Mouse (Mus musculus) intestine, embryonic 15.5 days (tissue): ENCODE results near the gene Olfr1325. TPM values are rescaled to one million over a fixed set of nuclear protein-coding genes. Genes with fewer than 3 reads are reported as not detected.
A peak's percentile ranks its signal among the peaks of the same experiment; 100 is the strongest.
"Not testable (repeated sequence)": the region's sequence is repeated elsewhere in the genome, so short reads cannot be mapped to it uniquely, and the experiment has no call there.

Experiments used
- ATAC-seq: fragments of 200-750 bp; cut with Nextera tagmentation; 2 replicates; pipeline ENCODE4 v1.8.0; 2017; ENCODE audit warnings: moderate TSS enrichment, moderate library complexity
- H3K27ac ChIP-seq: fragments of 300-500 bp; sonication (generic); 2 replicates; pipeline ENCODE4 v1.5.1; 2015; ENCODE audit warnings: mild to moderate bottlenecking, inconsistent platforms
- H3K27me3 ChIP-seq: fragments of 300-500 bp; sonication (generic); replicated peaks from 2 replicates; pipeline ENCODE4 v1.6.1; 2015; ENCODE audit warnings: inconsistent platforms
- H3K36me3 ChIP-seq: fragments of 300-500 bp; sonication (generic); 2 replicates; pipeline ENCODE4 v1.6.1; 2015; ENCODE audit warnings: inconsistent platforms
- H3K4me1 ChIP-seq: fragments of 300-500 bp; sonication (generic); replicated peaks from 2 replicates; pipeline ENCODE4 v1.6.1; 2015; ENCODE audit warnings: inconsistent platforms
- H3K4me2 ChIP-seq: fragments of 300-500 bp; sonication (generic); replicated peaks from 2 replicates; pipeline ENCODE4 v1.6.1; 2015; ENCODE audit warnings: mild to moderate bottlenecking, inconsistent platforms
- H3K4me3 ChIP-seq: fragments of 300-500 bp; sonication (generic); replicated peaks from 2 replicates; pipeline ENCODE4 v1.5.1; 2015; ENCODE audit warnings: inconsistent platforms
- H3K9ac ChIP-seq: fragments of 300-500 bp; sonication (generic); 2 replicates; pipeline ENCODE4 v1.6.1; 2015; ENCODE audit warnings: inconsistent platforms
- H3K9me3 ChIP-seq: fragments of 300-500 bp; sonication (generic); 2 replicates; pipeline ENCODE4 v1.6.1; 2016; ENCODE audit warnings: inconsistent platforms
- WGBS: fragments of 180-500 bp; shearing (Covaris S2); methylation state at CpG from one replicate; pipeline ENCODE4 v1.1.7; 2015; 5-methylcytosine and 5-hydroxymethylcytosine counted together
- polyA plus RNA-seq: library from polyadenylated mRNA; unstranded; fragments of >200 nt; fragmentation: Nextera tagmentation; extraction: Ambion mirVana; gene quantifications from 2 replicates; pipeline ENCODE4 v1.2.1, GENCODE M21; 2015

Gene Olfr1325
- not detected in 2 replicates for polyA plus RNA-seq

- no peaks in the 10 kb centered on the region for H3K36me3 ChIP-seq
- H3K27me3 ChIP-seq = no peaks in the 10 kb centered on the region
- no peak within 1 kb of the TSS for H3K9ac ChIP-seq
- 89% methylated on average over 2 of the region's 2 CpGs for WGBS
- no peak within 1 kb of the TSS for H3K4me3 ChIP-seq
- no peak within 1 kb of the TSS for H3K4me2 ChIP-seq
- H3K27ac ChIP-seq = no peak within 1 kb of the TSS
- no peak for ATAC-seq
- H3K9me3 ChIP-seq = no peaks in the 10 kb centered on the region
- no peaks in the 10 kb centered on the region for H3K4me1 ChIP-seq
These were observed at the start of gene Olfr1325 for GRCm38 (mm10) chrX:74592379-74592778. TSS of gene Olfr1325 (plus strand) at chrX:74592679.

GRCm38 (mm10) chrX:74574788-74575187, 17.7 kb upstream of the Olfr1325 start, which contains the start of gene Olfr1326-ps1:
TSS of gene Olfr1326-ps1 (minus strand) at chrX:74574888.
- Histone ChIP-seq H3K27ac (no peak within 1 kb of the TSS), H3K9me3 (no peaks in the 10 kb centered on the region), H3K4me2 (no peak within 1 kb of the TSS), H3K36me3 (no peaks in the 10 kb centered on the region), H3K4me3 (no peak within 1 kb of the TSS), H3K4me1 (no peaks in the 10 kb centered on the region), H3K27me3 (no peaks in the 10 kb centered on the region), H3K9ac (no peak within 1 kb of the TSS)
- no peak for ATAC-seq

- H3K27ac ChIP-seq, H3K9ac ChIP-seq, H3K27me3 ChIP-seq, H3K4me1 ChIP-seq, H3K4me2 ChIP-seq, H3K9me3 ChIP-seq, H3K36me3 ChIP-seq, H3K4me3 ChIP-seq: not testable (repeated sequence)
- peak; percentile 69 for ATAC-seq
- 37% methylated on average over 4 of the region's 5 CpGs for WGBS
These were observed 53.2 kb downstream of the Olfr1325 start, which contains the start of gene Gm5640 for GRCm38 (mm10) chrX:74645466-74646323. TSS of gene Gm5640 (minus strand) at chrX:74645635.

- not testable (repeated sequence) for H3K4me2 ChIP-seq, H3K36me3 ChIP-seq, H3K9me3 ChIP-seq, ATAC-seq, H3K4me1 ChIP-seq, H3K27ac ChIP-seq, H3K9ac ChIP-seq, H3K27me3 ChIP-seq, H3K4me3 ChIP-seq
- WGBS = no CpG with 5 or more reads among the region's 1 CpGs
These were observed 53.9 kb downstream of the Olfr1325 start for GRCm38 (mm10) chrX:74646393-74646792.

Other genes with a start within 250 kb of the Olfr1325 start
- 91.5 and 104 TPM in 2 replicates for gene Lage3, start 239.1 kb upstream of the Olfr1325 start, polyA plus RNA-seq
- 65.1 and 66.8 TPM in 2 replicates for gene Ubl4a, start 219.5 kb upstream of the Olfr1325 start, polyA plus RNA-seq
- gene Slc10a3, start 219.3 kb upstream of the Olfr1325 start, polyA plus RNA-seq = 15.9 and 16.6 TPM in 2 replicates
- 29.5 and 32.0 TPM in 2 replicates for gene Fam3a, start 199.4 kb upstream of the Olfr1325 start, polyA plus RNA-seq
- 18.4 and 19.7 TPM in 2 replicates for gene Ikbkg, start 199.4 kb upstream of the Olfr1325 start, polyA plus RNA-seq
- 45.9 and 46.3 TPM in 2 replicates for gene G6pdx, start 163.5 kb upstream of the Olfr1325 start, polyA plus RNA-seq
- gene Gm6880, start 111.3 kb upstream of the Olfr1325 start, polyA plus RNA-seq = not detected in 2 replicates
- gene Olfr1326-ps1, start 17.8 kb upstream of the Olfr1325 start, polyA plus RNA-seq = not detected in 2 replicates
- not detected in 2 replicates for gene Gm5640, start 53.0 kb downstream of the Olfr1325 start, polyA plus RNA-seq
- gene Gm6890, start 148.2 kb downstream of the Olfr1325 start, polyA plus RNA-seq = not detected in 2 replicates
- not detected in 2 replicates for gene Gm5936, start 244.5 kb downstream of the Olfr1325 start, polyA plus RNA-seq